Mouse (Mus musculus): ENCODE data around the gene Tmem53. TPM values are rescaled to one million over a fixed set of nuclear protein-coding genes. Genes with fewer than 3 reads are reported as not detected.

Tmem53 gene
- polyA plus RNA-seq, 1 experiment, result 1,059 TPM

DNA sequence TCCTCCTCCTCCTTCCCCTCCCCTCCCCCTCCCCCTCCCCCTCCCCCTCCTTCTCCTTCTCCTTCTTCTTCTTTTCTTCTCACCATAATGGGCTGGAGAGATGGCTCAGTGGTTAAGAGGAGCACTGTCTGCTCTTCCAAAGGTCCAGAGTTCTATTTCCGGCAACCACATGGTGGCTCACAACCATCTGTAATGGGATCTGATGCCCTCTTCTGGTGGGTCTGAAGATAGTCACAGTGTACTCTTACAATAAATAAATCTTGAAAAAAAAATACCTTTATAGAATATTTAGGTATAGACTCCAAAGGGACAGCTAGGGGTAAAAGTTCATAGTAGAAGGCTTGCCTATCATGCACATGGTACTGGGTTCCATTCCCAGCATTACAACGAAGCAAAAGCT is 9.5 kb downstream of the Tmem53 start:
- Histone ChIP-seq H3K27me3 (ENCODE audit: control insufficient read depth, insufficient read depth, low read length) (no peaks in the 10 kb centered on the region), H3K27ac (ENCODE audit: control insufficient read depth, insufficient read depth, low read depth, low read length) (no peak overlapping the region)
- no peak for TF ChIP-seq CTCF (IDR thresholded peaks at IDR 0.05; ENCODE audit: control insufficient read depth, insufficient read depth, insufficient replicate concordance, low read depth, low read length)
- no peak for TF ChIP-seq POLR2A (IDR thresholded peaks at IDR 0.05; ENCODE audit: control insufficient read depth, low read depth, low read length)

DNA sequence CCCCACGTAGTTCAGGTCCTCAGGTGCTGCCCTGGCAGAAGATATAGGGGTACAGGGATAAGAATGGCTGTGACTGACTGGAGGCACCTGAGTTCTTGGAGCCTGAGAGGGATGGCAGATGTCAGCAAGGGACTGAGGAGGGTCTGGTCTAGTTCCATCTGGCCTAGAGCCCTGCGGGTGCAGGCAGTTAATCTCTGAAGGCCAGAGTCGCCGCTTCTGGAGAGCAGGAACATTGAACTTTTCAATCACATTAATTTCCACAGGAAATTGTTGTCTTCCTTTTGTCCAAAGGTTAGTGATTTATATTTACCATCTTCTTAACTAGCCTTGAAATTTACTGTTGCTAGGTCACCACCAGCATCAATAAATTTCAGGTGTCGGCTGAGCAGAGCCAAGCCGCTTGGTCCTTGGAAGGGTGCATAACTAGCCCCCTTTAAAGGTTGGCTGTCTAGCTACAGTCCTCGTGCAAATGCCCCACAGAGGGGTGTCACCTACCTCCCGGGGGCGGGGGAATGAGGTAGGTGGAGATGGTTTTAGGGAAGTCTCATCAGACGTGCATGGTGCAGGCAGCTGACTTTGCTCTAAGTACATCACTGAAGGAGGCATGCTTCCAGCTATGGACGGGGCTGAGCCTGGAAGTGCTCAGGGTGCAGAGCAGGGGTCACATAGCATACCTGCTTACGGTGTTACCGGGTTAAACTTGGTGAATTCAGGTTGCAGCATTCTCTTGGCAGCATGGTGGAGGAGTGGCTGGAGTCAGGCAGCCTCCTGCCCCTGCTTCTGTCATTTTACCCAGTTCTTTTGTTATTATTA is 10.6 kb downstream of the Tmem53 start:
- Histone ChIP-seq H3K4me3 (ENCODE audit: control insufficient read depth, low read depth, low read length) (no peak overlapping the region), H3K27ac (ENCODE audit: control insufficient read depth, insufficient read depth, low read depth, low read length) (no peak overlapping the region), H3K27me3 (ENCODE audit: control insufficient read depth, insufficient read depth, low read length) (no peaks in the 10 kb centered on the region), H3K36me3 (ENCODE audit: control insufficient read depth, insufficient read depth, low read length) (no peaks in the 10 kb centered on the region), H3K4me1 (ENCODE audit: control insufficient read depth, insufficient read depth, low read length) (no peaks in the 10 kb centered on the region)
- TF ChIP-seq POLR2A (IDR thresholded peaks at IDR 0.05; ENCODE audit: control insufficient read depth, low read depth, low read length) (no peak), CTCF (IDR thresholded peaks at IDR 0.05; ENCODE audit: control insufficient read depth, insufficient read depth, insufficient replicate concordance, low read depth, low read length) (no peak)

More for the DNA sequence above, 9.5 kb downstream of the Tmem53 start:
- Histone ChIP-seq H3K36me3 (ENCODE audit: control insufficient read depth, insufficient read depth, low read length) (no peaks in the 10 kb centered on the region), H3K4me3 (ENCODE audit: control insufficient read depth, low read depth, low read length) (no peak overlapping the region), H3K4me1 (ENCODE audit: control insufficient read depth, insufficient read depth, low read length) (no peaks in the 10 kb centered on the region)

DNA sequence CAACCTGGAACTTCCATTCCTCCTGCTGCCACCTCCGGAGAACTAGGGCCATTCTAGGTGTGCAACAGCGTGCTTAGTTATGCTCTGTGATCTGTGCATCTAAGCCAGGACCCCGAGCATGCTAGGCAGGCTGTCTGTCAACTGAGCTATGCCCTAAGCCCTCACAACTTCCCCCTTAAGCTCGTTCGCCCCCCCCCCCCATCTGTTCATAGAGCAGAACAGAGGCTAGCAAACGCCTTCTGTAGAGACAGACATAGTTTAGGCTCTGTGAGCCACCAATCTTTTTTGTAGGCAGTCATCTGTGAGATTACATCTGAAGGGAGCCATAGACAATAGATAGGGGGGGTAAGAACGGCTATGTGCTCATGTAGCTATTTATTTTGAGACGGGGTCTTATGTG is 11.2 kb downstream of the Tmem53 start:
- H3K4me3 ChIP-seq (ENCODE audit: control insufficient read depth, low read depth, low read length), result no peak overlapping the region
- no peaks in the 10 kb centered on the region for H3K27me3 ChIP-seq (ENCODE audit: control insufficient read depth, insufficient read depth, low read length)
- H3K4me1 ChIP-seq (ENCODE audit: control insufficient read depth, insufficient read depth, low read length), result no peaks in the 10 kb centered on the region; the same call in 1 of the 2 replicates
- no peak for TF ChIP-seq CTCF (IDR thresholded peaks at IDR 0.05; ENCODE audit: control insufficient read depth, insufficient read depth, insufficient replicate concordance, low read depth, low read length)
- TF ChIP-seq POLR2A (IDR thresholded peaks at IDR 0.05; ENCODE audit: control insufficient read depth, low read depth, low read length), result no peak
- no peaks in the 10 kb centered on the region for H3K36me3 ChIP-seq (ENCODE audit: control insufficient read depth, insufficient read depth, low read length)
- H3K27ac ChIP-seq (ENCODE audit: control insufficient read depth, insufficient read depth, low read depth, low read length), result no peak overlapping the region

DNA sequence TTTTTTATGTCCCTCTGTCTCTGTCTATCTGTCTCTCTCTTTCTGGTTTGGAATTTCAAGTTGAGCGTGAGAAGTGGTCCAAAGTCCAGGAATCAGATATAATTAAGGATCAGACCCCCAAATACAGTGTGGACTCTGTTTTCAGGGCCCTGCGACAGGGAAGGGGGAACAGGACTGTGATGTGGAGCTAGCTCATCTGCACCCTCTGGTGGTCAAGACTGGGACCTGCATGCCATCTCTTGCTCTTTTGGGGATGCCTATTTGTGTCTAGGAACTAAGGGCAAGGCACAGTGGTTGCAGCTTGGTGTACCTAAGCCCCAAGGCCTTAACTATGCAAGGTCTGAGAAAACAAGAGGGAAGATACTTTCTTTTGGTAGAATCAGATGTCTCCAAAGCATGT is 15.5 kb downstream of the Tmem53 start:
- H3K4me1 ChIP-seq (ENCODE audit: control insufficient read depth, insufficient read depth, low read length), result no peaks in the 10 kb centered on the region; the same call in 1 of the 2 replicates
- no peak overlapping the region for H3K27ac ChIP-seq (ENCODE audit: control insufficient read depth, insufficient read depth, low read depth, low read length)
- no peaks in the 10 kb centered on the region for H3K27me3 ChIP-seq (ENCODE audit: control insufficient read depth, insufficient read depth, low read length)
- TF ChIP-seq CTCF (IDR thresholded peaks at IDR 0.05; ENCODE audit: control insufficient read depth, insufficient read depth, insufficient replicate concordance, low read depth, low read length) (peak; percentile 95; the same call in 1 of the 2 replicates), POLR2A (IDR thresholded peaks at IDR 0.05; ENCODE audit: control insufficient read depth, low read depth, low read length) (no peak)
- no peak overlapping the region for H3K4me3 ChIP-seq (ENCODE audit: control insufficient read depth, low read depth, low read length)
- no peaks in the 10 kb centered on the region for H3K36me3 ChIP-seq (ENCODE audit: control insufficient read depth, insufficient read depth, low read length)

- H3K4me1 ChIP-seq (ENCODE audit: control insufficient read depth, insufficient read depth, low read length), result no peaks in the 10 kb centered on the region; the same call in 1 of the 2 replicates
- peak overlapping the region; percentile 36 for H3K4me3 ChIP-seq (ENCODE audit: control insufficient read depth, low read depth, low read length)
- TF ChIP-seq POLR2A (IDR thresholded peaks at IDR 0.05; ENCODE audit: control insufficient read depth, low read depth, low read length) (no peak), CTCF (IDR thresholded peaks at IDR 0.05; ENCODE audit: control insufficient read depth, insufficient read depth, insufficient replicate concordance, low read depth, low read length) (no peak)
- H3K27me3 ChIP-seq (ENCODE audit: control insufficient read depth, insufficient read depth, low read length), result no peaks in the 10 kb centered on the region
- no peak overlapping the region for H3K27ac ChIP-seq (ENCODE audit: control insufficient read depth, insufficient read depth, low read depth, low read length)
- no peaks in the 10 kb centered on the region for H3K36me3 ChIP-seq (ENCODE audit: control insufficient read depth, insufficient read depth, low read length)
Measured at GRCm38 (mm10) chr4:117267831-117268437, 16.2 kb downstream of the Tmem53 start.

GRCm38 (mm10) chr4:117270278-117270677 is 18.5 kb downstream of the Tmem53 start:
- Histone ChIP-seq H3K27ac (ENCODE audit: control insufficient read depth, insufficient read depth, low read depth, low read length) (no peak overlapping the region), H3K27me3 (ENCODE audit: control insufficient read depth, insufficient read depth, low read length) (no peaks in the 10 kb centered on the region)
- TF ChIP-seq CTCF (IDR thresholded peaks at IDR 0.05; ENCODE audit: control insufficient read depth, insufficient read depth, insufficient replicate concordance, low read depth, low read length) (peak; percentile 51; the same call in 1 of the 2 replicates), POLR2A (IDR thresholded peaks at IDR 0.05; ENCODE audit: control insufficient read depth, low read depth, low read length) (no peak)

GRCm38 (mm10) chr4:117272459-117272858 is 20.7 kb downstream of the Tmem53 start:
- H3K4me3 ChIP-seq (ENCODE audit: control insufficient read depth, low read depth, low read length), result no peak overlapping the region
- peaks cover 3% of the 10 kb centered on the region; the same call in 1 of the 2 replicates for H3K36me3 ChIP-seq (ENCODE audit: control insufficient read depth, insufficient read depth, low read length)
- H3K27me3 ChIP-seq (ENCODE audit: control insufficient read depth, insufficient read depth, low read length), result no peaks in the 10 kb centered on the region
- no peak overlapping the region for H3K27ac ChIP-seq (ENCODE audit: control insufficient read depth, insufficient read depth, low read depth, low read length)
- H3K4me1 ChIP-seq (ENCODE audit: control insufficient read depth, insufficient read depth, low read length), result no peaks in the 10 kb centered on the region; the same call in 1 of the 2 replicates
- TF ChIP-seq CTCF (IDR thresholded peaks at IDR 0.05; ENCODE audit: control insufficient read depth, insufficient read depth, insufficient replicate concordance, low read depth, low read length), result no peak
- no peak for TF ChIP-seq POLR2A (IDR thresholded peaks at IDR 0.05; ENCODE audit: control insufficient read depth, low read depth, low read length)

More at GRCm38 (mm10) chr4:117270278-117270677, 18.5 kb downstream of the Tmem53 start:
- Histone ChIP-seq H3K36me3 (ENCODE audit: control insufficient read depth, insufficient read depth, low read length) (no peaks in the 10 kb centered on the region), H3K4me3 (ENCODE audit: control insufficient read depth, low read depth, low read length) (no peak overlapping the region), H3K4me1 (ENCODE audit: control insufficient read depth, insufficient read depth, low read length) (no peaks in the 10 kb centered on the region; the same call in 1 of the 2 replicates)
